Mouse (Mus musculus): ENCODE results near the gene Gm3147. TPM values are rescaled to one million over a fixed set of nuclear protein-coding genes. Genes with fewer than 3 reads are reported as not detected.
"Not testable (repeated sequence)": the region's sequence is repeated elsewhere in the genome, so short reads cannot be mapped to it uniquely, and the experiment has no call there.

The Gm3147 gene
- not detected in 2 replicates for polyA plus RNA-seq (2014; fragmentation: Nextera tagmentation; extraction: Ambion mirVana)

DNA sequence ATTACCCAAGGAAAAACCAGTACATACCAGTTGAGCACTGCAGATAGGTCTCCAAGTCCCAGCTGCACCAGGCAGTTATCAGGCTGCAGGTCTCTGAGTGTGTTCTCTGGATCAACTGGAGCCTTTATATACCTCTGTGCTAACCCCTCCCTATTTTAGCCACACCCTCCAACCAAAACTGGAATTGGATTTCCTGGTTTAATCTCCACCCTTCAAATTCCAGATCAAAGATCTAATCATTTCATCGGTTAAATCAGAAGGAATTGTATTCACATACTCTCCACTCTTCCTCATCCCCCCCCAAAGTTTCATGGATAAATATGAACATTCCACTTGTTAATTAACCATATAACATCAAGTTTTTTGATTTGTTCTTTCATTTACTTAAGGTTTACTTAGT lies at the start of gene Gm3147:
TSS of gene Gm3147 (minus strand) at position 101 of the 400 bp plus-strand sequence.
- H3K9me3 ChIP-seq (ENCODE audit: control insufficient read depth, low read length); H3K27ac ChIP-seq (ENCODE audit: low read depth, low read length); H3K9ac ChIP-seq (ENCODE audit: low read length); DNase-seq (ENCODE audit: low spot score, missing footprints); H3K36me3 ChIP-seq (ENCODE audit: control insufficient read depth, insufficient read depth, low read length); H3K4me1 ChIP-seq (ENCODE audit: control insufficient read depth, insufficient read depth, low read length); H3K4me3 ChIP-seq (ENCODE audit: low read depth, low read length); H3K27me3 ChIP-seq (ENCODE audit: control insufficient read depth, insufficient read depth, low read length); ATAC-seq (ENCODE audit: low FRiP score); H3K4me2 ChIP-seq: not testable (repeated sequence)
- no CpG with 5 or more reads among the region's 1 CpGs for WGBS

DNA sequence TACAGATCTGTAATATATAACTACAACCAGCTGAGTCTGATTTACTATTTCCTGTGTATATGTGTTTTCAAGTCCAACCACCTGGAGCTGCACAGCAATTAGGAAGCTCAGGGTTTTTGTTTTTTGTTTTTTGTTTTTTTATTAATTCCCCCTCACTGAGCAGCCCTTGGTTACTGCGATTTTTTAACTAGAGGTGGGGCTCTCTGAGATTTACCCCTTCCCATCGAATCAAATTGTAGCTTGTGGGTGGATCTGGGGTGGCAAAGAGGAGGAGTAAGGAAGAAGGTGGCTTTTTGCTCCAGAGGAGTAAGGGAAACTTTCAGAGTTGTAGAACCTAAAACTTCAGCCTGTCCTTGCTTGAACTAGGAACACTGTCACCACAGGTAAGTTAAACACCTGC lies 31.9 kb upstream of the Gm3147 start, which contains the start of gene Gm6205:
TSS of gene Gm6205 (plus strand) at position 301 of the 400 bp plus-strand sequence.
- H3K9ac ChIP-seq (ENCODE audit: low read length); H3K4me2 ChIP-seq; H3K4me3 ChIP-seq (ENCODE audit: low read depth, low read length); H3K27me3 ChIP-seq (ENCODE audit: control insufficient read depth, insufficient read depth, low read length); ATAC-seq (ENCODE audit: low FRiP score); H3K27ac ChIP-seq (ENCODE audit: low read depth, low read length); H3K4me1 ChIP-seq (ENCODE audit: control insufficient read depth, insufficient read depth, low read length); H3K9me3 ChIP-seq (ENCODE audit: control insufficient read depth, low read length); H3K36me3 ChIP-seq (ENCODE audit: control insufficient read depth, insufficient read depth, low read length); DNase-seq (ENCODE audit: low spot score, missing footprints): not testable (repeated sequence)
- no CpG with 5 or more reads among the region's 2 CpGs for WGBS

DNA sequence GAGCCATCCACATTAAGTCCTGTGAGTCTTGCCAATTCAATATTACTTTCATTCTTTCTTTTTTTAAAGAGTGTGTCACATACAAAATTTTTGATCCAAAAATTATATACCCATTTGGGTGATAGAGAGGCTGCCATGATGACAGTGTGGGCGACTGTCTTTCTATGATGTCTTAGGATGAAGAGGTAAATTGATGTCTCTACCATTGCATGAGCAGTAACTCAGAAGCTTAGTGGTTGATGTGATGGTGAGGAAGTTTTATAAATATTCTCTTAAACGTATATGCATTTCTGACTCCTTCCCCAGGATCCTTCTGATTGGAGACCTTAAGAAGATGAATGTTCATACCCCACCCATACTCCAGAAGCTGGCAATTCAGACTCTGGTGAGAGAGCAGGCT lies 7.5 kb upstream of the Gm3147 start, which contains the start of gene Gm6509:
TSS of gene Gm6509 (plus strand) at position 301 of the 400 bp plus-strand sequence.
- H3K9me3 ChIP-seq (ENCODE audit: control insufficient read depth, low read length); H3K27me3 ChIP-seq (ENCODE audit: control insufficient read depth, insufficient read depth, low read length); DNase-seq (ENCODE audit: low spot score, missing footprints); H3K4me1 ChIP-seq (ENCODE audit: control insufficient read depth, insufficient read depth, low read length); H3K4me3 ChIP-seq (ENCODE audit: low read depth, low read length); H3K9ac ChIP-seq (ENCODE audit: low read length); H3K27ac ChIP-seq (ENCODE audit: low read depth, low read length); H3K36me3 ChIP-seq (ENCODE audit: control insufficient read depth, insufficient read depth, low read length); ATAC-seq (ENCODE audit: low FRiP score); H3K4me2 ChIP-seq: not testable (repeated sequence)
- WGBS, result no CpG with 5 or more reads among the region's 2 CpGs

Other genes starting within 250 kb of the Gm3147 start
- gene Gm7682, start 170.6 kb downstream of the Gm3147 start, polyA plus RNA-seq (2014; fragmentation: Nextera tagmentation; extraction: Ambion mirVana), result not detected in 2 replicates
- gene Gm3139, start 90.1 kb downstream of the Gm3147 start, polyA plus RNA-seq (2014; fragmentation: Nextera tagmentation; extraction: Ambion mirVana), result not detected in 2 replicates
- not detected in 2 replicates for gene Gm6509, start 7.6 kb upstream of the Gm3147 start, polyA plus RNA-seq (2014; fragmentation: Nextera tagmentation; extraction: Ambion mirVana)
- gene Gm6205, start 32.0 kb upstream of the Gm3147 start, polyA plus RNA-seq (2014; fragmentation: Nextera tagmentation; extraction: Ambion mirVana), result not detected in 2 replicates
- not detected in 2 replicates for gene Gm3183, start 249.1 kb upstream of the Gm3147 start, polyA plus RNA-seq (2014; fragmentation: Nextera tagmentation; extraction: Ambion mirVana)

Measured in midbrain, embryonic 11.5 days (tissue).